Mouse (Mus musculus) spleen, postnatal 4 days (tissue): Measurements from ENCODE around the gene Gm29797.

Source experiments
- DNase-seq, 2 experiments: peaks; one replicate each; pipeline ENCODE4 v3.0.0; 2022; ENCODE audit warnings: low spot score in 2 of 2

Gm29797 gene

GRCm38 (mm10) chr2:181695776-181696175, 38.9 kb downstream of the Gm29797 start:
- DNase-seq = peak in 1 of 2 experiments; percentile 50

DNA sequence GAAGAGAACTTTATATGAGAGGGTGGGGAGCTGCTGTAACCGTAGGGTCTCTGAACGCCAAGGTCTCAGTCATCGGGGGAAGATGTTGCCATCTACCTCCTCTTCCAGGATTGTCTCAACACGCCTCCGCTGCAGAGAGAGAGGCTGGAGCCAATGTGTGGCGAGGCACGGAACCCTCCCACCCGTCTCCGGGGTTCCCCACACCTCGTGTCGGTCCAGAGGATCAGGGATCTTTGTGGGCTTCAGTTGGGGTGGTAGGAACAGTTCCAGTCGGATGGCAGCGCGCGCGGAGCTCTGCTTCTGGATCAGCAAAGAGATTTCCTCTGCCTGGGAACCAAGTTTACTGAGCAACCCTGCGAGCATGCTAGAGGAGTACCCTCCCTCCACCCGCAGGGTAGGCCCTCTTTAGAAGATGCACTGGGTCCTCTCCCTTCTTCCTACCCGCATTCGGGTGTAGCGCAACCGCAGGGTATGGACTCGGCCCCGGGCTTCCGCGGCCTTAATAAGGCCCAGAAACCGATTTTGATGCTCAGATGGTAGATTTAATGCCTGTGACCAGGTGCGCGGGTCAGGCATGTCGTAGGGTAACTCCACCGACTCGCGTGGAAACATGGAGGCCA, 40.1 kb downstream of the Gm29797 start:
- DNase-seq = no peak

DNA sequence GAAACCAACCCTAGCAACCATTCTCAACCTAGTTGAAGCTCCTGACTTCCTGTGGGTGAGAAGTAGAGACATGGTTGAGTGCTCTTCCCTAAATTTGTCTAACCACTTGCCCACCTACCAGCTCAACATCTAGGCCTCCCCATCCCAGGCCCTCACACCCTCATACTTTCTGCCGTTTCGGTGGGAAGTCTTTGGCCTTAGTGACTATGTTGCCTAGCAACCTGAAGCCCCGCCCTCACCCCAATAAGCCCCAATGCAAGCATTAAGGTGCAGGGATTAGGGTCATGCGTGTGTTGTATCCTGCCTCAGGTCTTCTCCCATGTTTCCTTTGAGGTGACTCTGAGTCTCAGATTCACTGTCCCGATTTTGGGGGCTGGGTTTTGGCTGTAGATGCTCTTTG, 41.4 kb downstream of the Gm29797 start, which contains the start of gene Lkaaear1:
Gene Lkaaear1, minus strand, starts transcription at position 202 of the 400 bp plus-strand sequence.
- DNase-seq = no peak

DNA sequence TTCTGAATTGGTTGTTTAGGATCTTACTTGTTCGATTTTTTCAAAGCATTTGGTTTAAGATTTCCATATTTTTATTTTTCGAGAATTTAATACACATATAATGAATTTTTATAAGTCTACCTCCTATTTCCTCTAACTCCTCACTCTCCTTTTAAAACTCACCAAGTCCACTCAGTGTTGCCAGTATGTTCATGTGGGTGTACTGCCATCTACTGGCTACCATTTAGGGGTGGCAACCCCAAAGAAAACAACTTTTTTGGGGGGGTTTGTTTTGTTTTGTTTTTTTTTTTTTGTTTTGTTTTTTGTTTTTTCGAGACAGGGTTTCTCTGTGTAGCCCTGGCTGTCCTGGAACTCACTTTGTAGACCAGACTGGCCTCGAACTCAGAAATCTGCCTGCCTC, 49.8 kb downstream of the Gm29797 start:
- no peak for DNase-seq
